Mouse (Mus musculus) ES-E14 (cell line): ENCODE measurements around the gene Ptprs. TPM values are rescaled to one million over a fixed set of nuclear protein-coding genes. Genes with fewer than 3 reads are reported as not detected.

Experiments used
- DNase-seq: peaks from one replicate; pipeline ENCODE4 v3.0.0-alpha.2; 2013; ENCODE audit warnings: low read depth, low spot score
- H3K27ac ChIP-seq: 2 replicates; pipeline ENCODE4 v1.5.1; 2012; ENCODE audit warnings: low read depth, mild to moderate bottlenecking, low read length, moderate library complexity, mixed read lengths; ENCODE audit not compliant: poor library complexity, insufficient read depth, severe bottlenecking
- H3K36me3 ChIP-seq: 2 replicates; pipeline ENCODE4 v1.6.1; 2012; ENCODE audit warnings: mild to moderate bottlenecking, low read length, moderate library complexity, mixed read lengths; ENCODE audit not compliant: control insufficient read depth, poor library complexity, insufficient read depth, severe bottlenecking
- H3K4me1 ChIP-seq, 2 experiments: fragments of 150-350 bp in 1 of 2; sonication (generic) in 1 of 2; 2 replicates each; pipeline ENCODE4 v1.6.1; 2012; ENCODE audit warnings: low read length in 2 of 2, mild to moderate bottlenecking in 1 of 2, mixed read lengths in 1 of 2; ENCODE audit not compliant: control insufficient read depth in 2 of 2, insufficient read depth in 2 of 2, poor library complexity in 1 of 2
- H3K4me3 ChIP-seq, 2 experiments: fragments of 150-350 bp in 1 of 2; sonication (generic) in 1 of 2; 2 replicates each; pipeline ENCODE4 v1.5.1; 2012; ENCODE audit warnings: low read length in 2 of 2, low read depth in 1 of 2, mild to moderate bottlenecking in 1 of 2, mixed read lengths in 1 of 2; ENCODE audit not compliant: insufficient read depth in 1 of 2, poor library complexity in 1 of 2, severe bottlenecking in 1 of 2
- H3K9ac ChIP-seq: 2 replicates; pipeline ENCODE4 v1.6.1; 2012; ENCODE audit warnings: low read depth, mild to moderate bottlenecking, low read length, mixed read lengths; ENCODE audit not compliant: poor library complexity, insufficient read depth, severe bottlenecking
- H3K9me3 ChIP-seq: fragments of 150-350 bp; sonication (generic); 2 replicates; pipeline ENCODE4 v1.6.1; 2012; ENCODE audit warnings: low read depth, mild to moderate bottlenecking, low read length; ENCODE audit not compliant: control insufficient read depth, insufficient read depth
- CHD2 ChIP-seq: IDR thresholded peaks from 2 replicates; pipeline ENCODE4 v1.6.1; 2014; ENCODE audit warnings: mild to moderate bottlenecking, low read depth, low read length, inconsistent platforms
- HCFC1 ChIP-seq: IDR thresholded peaks from 2 replicates; pipeline ENCODE4 v1.6.1; 2012; ENCODE audit warnings: low read length, inconsistent platforms, borderline replicate concordance; ENCODE audit not compliant: insufficient read depth
- MAFK ChIP-seq: IDR thresholded peaks from 2 replicates; pipeline ENCODE4 v1.6.1; 2014; ENCODE audit warnings: mild to moderate bottlenecking, low read depth, low read length, inconsistent platforms; ENCODE audit not compliant: insufficient read depth
- ZC3H11A ChIP-seq: IDR thresholded peaks from 2 replicates; pipeline ENCODE4 v1.6.1; 2012; ENCODE audit warnings: low read depth, mild to moderate bottlenecking, inconsistent platforms, low read length, borderline replicate concordance
- ZNF384 ChIP-seq: IDR thresholded peaks from 2 replicates; pipeline ENCODE4 v1.6.1; 2012; ENCODE audit warnings: low read depth, low read length, inconsistent platforms
- in situ Hi-C, 2 experiments: fragments of 600-800 bp; cut with MboI; formaldehyde crosslinking; loops; one replicate each; pipeline ENCODE4 v1.15.1; 2025; ENCODE audit warnings: low sequenced_read_pairs in 2 of 2, inconsistent platforms in 1 of 2; ENCODE audit not compliant: unreplicated experiment in 2 of 2
- total RNA-seq: library from RNA; depleted of rRNA; stranded (reverse); fragments of 300-350 nt; gene quantifications from 2 replicates; pipeline ENCODE4 v1.2.3, GENCODE M21; 2012

Ptprs gene
- total RNA-seq, 1 experiment, result 128 TPM

DNA sequence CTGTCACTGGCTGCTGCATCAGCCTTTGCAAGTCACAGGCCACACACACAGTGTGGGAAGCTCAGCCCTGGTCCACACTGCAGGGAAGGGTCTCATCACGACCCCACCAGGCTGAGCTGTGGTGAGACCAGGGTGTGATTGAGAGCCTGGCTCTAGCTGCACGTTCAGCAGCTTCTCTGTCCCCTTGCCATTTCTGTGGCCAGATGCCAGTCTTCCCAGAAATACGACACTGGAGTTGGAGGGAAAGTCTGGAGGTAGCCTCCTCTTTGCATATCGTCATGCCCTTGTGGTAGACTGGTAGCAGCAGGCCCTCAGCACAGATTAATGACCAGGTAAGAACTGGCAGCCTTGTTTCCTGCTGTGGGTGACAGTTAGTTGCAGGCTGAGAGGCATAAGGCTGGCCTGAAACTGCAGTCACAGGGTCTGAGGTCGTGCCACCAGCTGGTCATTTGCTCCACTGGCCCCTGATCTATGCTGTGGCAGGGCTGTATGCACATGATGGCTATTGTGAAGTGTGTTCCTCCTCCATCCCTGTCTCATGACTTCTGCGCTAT, 96.9 kb downstream of the Ptprs start:
- Histone ChIP-seq H3K4me1 (no peaks in the 10 kb centered on the region), H3K27ac (no peak overlapping the region), H3K36me3 (peaks cover 12% of the 10 kb centered on the region; the same call in 1 of the 2 replicates), H3K9ac (no peak overlapping the region), H3K9me3 (no peaks in the 10 kb centered on the region), H3K4me3 (no peak overlapping the region)
- no peak for TF ChIP-seq ZC3H11A
- no peak for TF ChIP-seq CHD2
- TF ChIP-seq MAFK, result no peak
- no peak for TF ChIP-seq ZNF384
- TF ChIP-seq HCFC1, result no peak
- in situ Hi-C loops, result no loop called here
- no peak for DNase-seq

DNA sequence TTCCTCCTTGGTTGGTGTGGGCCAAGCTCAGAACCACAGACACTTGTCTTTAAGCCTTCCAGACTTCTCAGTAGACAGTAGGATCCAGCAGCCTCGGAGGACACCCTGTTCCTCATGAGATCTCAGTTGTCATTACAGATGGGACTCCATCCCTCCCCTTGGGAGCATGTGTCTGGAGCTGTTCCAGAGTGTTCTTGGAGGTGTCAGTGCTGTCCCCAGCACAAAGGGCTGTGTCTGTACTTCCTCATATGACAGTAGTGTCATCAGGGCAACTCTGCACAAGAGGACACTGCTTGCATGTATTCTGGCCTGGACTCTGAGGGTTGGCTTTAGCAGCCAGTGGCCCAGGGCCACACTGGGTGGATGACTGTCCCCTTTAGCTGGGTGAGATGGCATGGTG, 101.4 kb downstream of the Ptprs start:
- in situ Hi-C loops, result no loop called here
- H3K9me3 ChIP-seq, result no peaks in the 10 kb centered on the region
- no peak overlapping the region for H3K4me3 ChIP-seq
- no peak for DNase-seq
- TF ChIP-seq CHD2, result no peak
- TF ChIP-seq MAFK, result no peak
- no peak for TF ChIP-seq ZNF384
- no peak for TF ChIP-seq ZC3H11A
- TF ChIP-seq HCFC1, result no peak
- no peaks in the 10 kb centered on the region for H3K4me1 ChIP-seq
- no peak overlapping the region for H3K27ac ChIP-seq
- H3K36me3 ChIP-seq, result peaks cover 21% of the 10 kb centered on the region; the same call in 1 of the 2 replicates
- H3K9ac ChIP-seq, result no peak overlapping the region

DNA sequence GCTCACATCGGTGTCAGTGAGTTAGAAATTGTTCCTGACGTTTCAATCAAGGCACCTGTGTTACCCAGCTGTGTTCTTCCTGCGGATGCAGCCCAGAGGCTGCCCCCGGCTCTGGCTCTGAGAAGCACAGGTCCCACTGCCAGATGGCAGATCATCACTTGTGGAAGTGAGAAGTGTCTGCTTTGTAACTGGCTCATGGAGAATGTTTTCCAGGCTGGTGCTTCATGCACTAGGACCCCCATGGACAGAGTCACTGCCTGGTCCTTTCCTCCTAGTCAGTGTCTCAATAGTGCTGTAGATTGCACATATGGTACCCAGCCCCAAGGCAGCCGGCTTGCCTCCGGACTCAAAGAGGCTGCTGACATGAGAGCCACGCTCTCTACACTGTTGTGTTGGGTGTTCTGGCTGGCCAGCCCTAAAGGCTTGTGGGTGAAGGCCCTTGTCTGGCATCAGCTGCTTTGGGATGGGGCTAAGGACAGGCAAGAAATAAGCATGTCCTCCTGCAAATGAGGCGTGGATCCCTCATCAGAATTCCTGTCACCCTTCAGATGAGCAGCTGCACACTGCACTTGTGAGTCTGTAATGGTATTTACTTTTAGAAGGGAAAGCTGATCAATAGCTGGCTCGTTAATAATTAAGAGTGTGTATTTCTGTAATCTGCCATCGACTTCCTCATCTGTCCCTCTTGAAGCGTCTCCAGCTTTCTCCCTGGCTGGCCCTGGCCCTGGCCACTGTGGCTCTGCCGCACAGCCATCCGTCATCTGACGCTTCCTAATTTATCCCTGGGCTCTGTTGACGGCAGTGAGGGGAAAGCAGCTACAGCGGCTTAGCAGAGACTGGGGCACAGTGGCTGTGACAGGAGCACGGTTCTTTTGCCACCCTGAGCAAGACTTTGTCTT, 102.9 kb downstream of the Ptprs start:
- no peak overlapping the region for H3K27ac ChIP-seq
- H3K4me3 ChIP-seq, result no peak overlapping the region
- peaks cover 22% of the 10 kb centered on the region; the same call in 1 of the 2 replicates for H3K36me3 ChIP-seq
- DNase-seq, result no peak
- in situ Hi-C loops, result no loop called here
- no peaks in the 10 kb centered on the region for H3K9me3 ChIP-seq
- TF ChIP-seq ZC3H11A (no peak), ZNF384 (no peak), MAFK (no peak)
- no peaks in the 10 kb centered on the region for H3K4me1 ChIP-seq
- H3K9ac ChIP-seq, result no peak overlapping the region

DNA sequence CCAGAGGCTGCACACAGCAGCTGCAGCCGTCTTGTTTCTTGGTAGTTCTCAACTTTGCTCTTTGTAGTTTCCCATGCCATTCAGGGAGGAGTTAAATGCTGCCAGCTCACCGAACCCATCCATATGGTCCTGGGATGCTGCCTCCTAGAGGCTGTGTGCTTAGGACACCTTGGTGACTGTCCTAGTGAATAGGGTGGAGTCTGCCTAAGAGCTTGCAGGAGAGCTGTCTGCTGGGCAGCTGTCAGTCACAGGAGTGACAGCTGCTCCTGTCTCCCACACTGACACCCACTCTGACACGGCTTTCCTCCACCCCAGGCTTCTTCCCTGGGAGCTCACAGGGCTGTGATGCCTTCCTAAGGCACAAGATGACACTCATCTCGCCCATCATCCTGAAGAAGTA, 104.2 kb downstream of the Ptprs start:
- in situ Hi-C loops, result no loop called here
- DNase-seq, result no peak
- peaks cover 25% of the 10 kb centered on the region; the same call in 1 of the 2 replicates for H3K36me3 ChIP-seq

More for the DNA sequence above, 104.2 kb downstream of the Ptprs start:
- TF ChIP-seq MAFK (no peak), ZC3H11A (no peak), CHD2 (no peak)
- no peaks in the 10 kb centered on the region for H3K9me3 ChIP-seq
- no peak overlapping the region for H3K9ac ChIP-seq
- no peak overlapping the region for H3K27ac ChIP-seq
- H3K4me1 ChIP-seq, result no peaks in the 10 kb centered on the region
- no peak overlapping the region for H3K4me3 ChIP-seq
